Mouse (Mus musculus): ENCODE data around the gene Phka2. TPM values are rescaled to one million over a fixed set of nuclear protein-coding genes. Genes with fewer than 3 reads are reported as not detected.

Gene Phka2
- total RNA-seq, 2 experiments from 2014 or later: 24.7 to 36.3 TPM

DNA sequence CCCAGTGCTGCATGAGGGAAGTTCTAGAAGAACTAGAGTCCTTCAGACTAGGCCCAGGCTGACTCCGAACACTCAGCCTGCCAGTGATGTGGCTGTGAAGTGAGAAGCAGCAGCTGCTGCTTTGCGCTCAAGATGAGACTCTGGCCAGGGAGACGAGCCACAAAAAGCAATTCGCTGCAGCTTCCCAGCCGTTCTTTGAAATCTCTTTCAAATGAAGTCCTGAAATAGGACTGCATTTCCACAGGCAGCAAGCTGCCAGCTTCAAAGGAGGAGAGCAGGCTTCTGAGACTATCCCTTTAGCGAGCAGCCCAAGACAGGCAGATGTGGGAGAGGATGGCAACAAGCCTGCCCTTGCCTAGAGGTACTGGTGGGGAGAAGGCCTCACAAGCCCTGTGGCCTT lies 91.0 kb downstream of the Phka2 start:
- peak; percentile 42 to 62 for DNase-seq (ENCODE audit: low spot score in 2 of 2)
- intact Hi-C loops (cut with DNase I): loop anchor here (5.0 to 10.0 kb wide), 2 partner anchors 179 to 402 kb away; partner anchors contain the start of gene Cdkl5

DNA sequence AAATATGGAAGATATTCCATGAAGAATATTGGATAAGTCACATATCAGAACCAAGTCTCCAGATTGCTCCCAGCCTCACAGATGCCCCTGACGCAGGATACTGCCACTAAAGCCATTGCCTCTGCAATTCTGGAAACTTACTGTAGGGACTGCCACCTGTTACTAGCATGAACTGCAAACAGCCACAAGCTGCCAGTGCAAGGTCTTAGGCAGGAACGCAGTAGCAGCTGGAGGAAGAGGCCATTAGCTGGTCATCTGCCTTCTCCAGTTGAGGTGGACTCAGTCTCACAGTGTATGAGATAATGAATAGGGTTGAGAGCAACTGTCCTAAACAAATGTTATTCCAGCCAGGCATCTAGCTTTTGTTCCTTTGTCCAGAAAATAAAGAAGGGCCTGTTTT lies 96.1 kb downstream of the Phka2 start:
- no peak for DNase-seq (ENCODE audit: low spot score in 2 of 2)

DNA sequence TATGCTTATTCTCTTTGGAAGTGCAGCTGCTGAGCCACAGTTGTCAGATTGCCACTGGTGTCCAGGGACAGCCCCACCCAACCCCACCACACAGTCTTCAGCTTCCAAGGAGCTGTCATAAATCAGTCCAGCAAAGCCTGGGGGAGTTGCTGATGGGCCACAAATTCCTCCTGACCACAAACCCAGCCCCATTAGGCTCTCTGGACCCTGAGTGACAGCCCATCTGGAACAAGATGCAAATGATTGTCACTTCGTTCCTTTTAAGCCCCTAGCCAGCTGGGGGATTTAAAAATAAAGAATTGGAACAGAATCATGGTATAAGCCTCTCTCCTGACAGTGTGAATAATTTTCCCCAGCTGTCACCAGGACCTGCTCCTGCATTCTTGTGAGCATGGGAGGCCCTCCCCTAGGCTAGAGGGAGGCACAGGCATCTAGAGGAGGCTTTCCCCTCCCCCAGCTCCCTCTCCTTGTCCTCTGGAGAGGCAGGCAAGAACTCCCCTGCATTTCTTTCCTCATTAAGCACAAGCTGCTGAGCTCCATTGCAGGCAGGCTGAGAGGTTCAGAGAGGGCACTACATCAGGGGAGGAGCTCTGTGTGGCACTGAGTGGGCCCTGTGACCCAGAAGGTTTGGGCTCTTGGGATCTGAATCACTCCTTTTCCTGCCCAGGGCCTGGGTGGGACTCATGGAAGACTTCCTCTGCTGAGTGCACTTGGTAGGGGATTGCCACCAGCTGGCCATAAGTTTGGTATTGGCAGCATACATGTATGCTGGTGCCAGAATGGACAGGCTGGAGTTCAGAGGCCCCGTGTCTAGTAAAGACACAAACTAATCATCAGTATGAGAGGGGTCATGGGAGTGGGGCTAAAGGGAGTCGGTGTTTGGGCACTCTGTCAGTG lies 96.8 kb downstream of the Phka2 start:
- DNase-seq (ENCODE audit: low spot score in 2 of 2): peak; percentile 49 to 53
- intact Hi-C loops (cut with DNase I): loop anchor here (10.0 kb wide), 1 partner anchor 396 kb away; the partner anchor contains the start of gene Cdkl5

More for the DNA sequence above, 96.1 kb downstream of the Phka2 start:
- intact Hi-C loops (cut with DNase I): loop anchor here (10.0 kb wide), 1 partner anchor 397 kb away; the partner anchor contains the start of gene Cdkl5

DNA sequence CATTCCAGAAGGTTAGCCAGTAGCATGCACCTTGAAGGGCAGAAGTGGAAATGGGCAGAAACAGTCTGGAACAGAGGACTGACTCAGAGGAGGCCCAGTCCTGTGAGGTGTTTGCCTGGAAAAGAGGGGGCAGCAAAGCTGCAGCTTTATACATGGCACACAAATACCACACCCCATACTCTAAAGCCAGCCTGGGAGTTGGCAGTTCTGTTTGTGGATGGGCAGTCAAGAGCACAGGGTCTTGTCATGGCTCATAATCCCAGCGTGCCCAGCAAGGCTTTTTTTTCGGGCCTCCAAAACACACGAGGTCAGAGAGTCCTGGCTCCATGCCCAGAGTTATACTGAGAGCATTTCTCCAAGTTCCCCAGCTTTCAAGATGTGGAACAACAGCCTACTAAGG lies 99.1 kb downstream of the Phka2 start:
- intact Hi-C loops (cut with DNase I): no loop called here
- DNase-seq (ENCODE audit: low spot score in 2 of 2): no peak

DNA sequence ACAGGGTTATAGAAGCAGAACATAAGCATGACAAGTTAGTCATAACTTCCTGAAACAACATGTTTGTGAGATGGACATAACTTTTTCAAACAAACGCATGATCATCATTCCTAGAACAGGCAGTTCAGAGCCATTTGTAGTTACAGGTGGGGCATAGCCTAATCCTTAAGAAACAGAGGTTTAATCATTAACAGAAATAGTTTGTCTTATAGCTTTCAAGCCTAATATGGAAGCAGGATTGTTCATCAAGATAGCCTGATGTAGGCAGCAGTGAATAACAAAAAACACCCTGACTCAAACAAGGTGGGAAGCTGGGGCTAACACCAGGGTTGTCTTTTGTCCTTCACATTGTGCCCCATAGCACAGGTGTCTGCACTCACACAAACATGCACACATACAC lies 100.8 kb downstream of the Phka2 start:
- DNase-seq (ENCODE audit: low spot score in 2 of 2): no peak
- intact Hi-C loops (cut with DNase I): no loop called here

DNA sequence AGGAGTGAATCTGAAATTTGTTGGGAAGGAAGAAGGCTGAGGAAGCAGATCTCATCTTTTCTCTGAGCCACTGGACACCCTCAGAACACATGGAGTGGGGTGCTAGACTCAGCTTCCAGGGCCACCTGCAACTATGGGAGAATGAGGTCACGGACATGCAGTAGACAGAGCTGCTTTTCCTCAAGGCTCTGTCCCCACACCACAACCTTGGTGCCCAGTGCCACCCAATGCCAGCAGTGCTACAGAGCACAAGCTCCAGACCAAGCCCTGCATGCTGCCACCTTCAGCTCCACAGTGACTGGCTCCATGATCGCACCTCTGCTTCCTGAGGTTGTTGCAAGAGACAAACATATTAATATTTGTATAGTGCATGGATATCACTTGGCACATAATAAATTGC lies 101.3 kb downstream of the Phka2 start:
- DNase-seq (ENCODE audit: low spot score in 2 of 2): no peak
- intact Hi-C loops (cut with DNase I): no loop called here

DNA sequence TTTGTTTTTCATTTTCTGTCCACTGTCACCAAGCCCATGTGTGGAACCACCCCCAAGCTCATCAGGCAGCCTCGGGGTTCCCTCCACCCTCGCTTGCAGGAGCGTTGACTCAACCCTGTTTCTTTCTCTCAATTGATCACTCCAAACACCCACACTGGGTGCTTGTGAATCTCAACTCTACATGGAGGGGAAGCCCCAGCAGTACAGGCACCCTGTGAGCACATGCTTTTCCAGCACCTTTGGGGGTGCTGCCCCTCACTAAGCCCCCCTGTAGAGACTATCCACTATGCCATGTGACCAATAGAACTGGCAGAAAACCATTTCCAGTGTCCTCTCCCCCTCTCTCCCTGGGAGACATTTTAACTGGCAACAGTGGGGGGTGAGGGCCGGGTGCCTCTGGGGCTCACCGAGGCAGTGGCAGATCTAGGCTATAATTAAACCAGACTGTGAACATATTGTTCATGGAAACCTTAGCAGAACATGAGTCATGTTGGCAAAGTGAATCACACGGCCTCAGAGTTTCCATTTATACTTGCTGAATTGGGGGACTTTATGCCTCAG lies 102.1 kb downstream of the Phka2 start:
- intact Hi-C loops (cut with DNase I): no loop called here
- peak in 1 of 2 experiments; percentile 48 for DNase-seq (ENCODE audit: low spot score in 2 of 2)

DNA sequence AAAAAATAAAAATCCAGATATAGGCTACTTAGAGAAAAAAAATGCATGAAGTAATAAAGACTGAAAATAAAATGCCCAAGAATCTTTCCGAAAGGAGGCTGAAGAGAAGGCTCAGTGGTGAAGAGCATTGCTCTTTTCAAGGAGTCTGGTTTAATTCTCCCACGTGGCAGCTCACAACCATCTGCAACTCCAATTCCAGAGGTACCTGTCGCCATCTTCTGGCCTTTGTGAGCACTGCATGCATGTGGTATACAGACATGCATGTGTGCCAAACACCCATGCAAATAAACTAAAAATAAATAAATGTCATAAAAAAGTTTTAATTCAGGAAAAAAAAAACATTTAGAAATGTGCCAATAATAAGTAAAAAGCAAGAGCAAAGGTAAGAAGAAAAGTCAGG lies 107.9 kb downstream of the Phka2 start:
- intact Hi-C loops (cut with DNase I): no loop called here
- no peak for DNase-seq (ENCODE audit: low spot score in 2 of 2)

DNA sequence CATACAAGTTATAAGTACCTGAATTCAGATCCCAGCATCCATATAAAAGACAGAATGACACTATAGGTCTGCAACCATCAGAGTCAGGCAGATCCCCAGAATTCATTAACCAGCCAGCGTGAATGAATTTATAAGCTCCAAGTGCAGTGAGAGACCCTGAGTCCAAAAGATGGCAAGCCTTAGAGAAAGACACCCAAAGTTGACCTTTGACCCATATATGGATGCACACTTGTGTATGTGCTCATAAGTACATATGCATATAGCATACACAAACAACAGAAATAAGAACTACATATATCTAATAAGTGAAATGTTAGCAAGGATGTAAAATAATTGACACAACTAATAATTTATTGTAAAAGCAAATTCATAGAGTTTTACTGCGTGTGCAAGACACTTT lies 108.5 kb downstream of the Phka2 start:
- no peak for DNase-seq (ENCODE audit: low spot score in 2 of 2)
- intact Hi-C loops (cut with DNase I): no loop called here

DNA sequence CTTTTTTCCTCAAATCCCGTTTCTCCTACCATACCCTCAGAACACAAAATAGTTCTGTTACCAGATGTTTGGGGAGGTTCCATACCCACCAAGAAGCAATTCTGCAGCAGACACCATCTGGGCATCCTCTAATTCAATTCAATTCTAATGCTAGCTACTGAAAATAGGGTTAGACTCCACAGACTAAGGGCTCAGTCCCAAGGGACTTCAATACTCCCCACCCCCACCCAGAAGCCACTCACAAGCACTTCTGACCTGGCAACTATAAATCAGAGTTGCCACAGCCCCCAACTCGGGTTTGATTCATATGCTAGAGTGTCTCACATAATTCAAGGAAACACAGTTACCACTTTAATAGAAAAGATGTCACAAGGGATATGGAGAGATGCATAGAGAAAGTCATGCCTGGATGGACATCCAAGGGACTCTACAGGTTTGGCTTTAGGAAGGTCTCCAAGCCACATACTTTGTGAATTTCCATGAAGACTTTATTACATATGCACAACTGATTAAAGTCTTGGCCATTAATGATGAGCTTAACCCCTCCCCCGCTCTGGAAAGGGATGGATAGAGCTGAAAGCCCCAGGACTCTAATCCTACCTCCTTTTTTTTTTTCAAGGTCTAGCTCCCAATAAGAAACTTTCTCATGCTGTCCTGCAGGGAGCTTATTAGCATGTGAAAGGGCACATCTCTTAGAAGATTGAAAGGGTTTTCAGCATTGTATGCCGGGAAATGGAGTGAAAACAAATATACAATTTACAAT lies 109.1 kb downstream of the Phka2 start:
- intact Hi-C loops (cut with DNase I): no loop called here
- no peak for DNase-seq (ENCODE audit: low spot score in 2 of 2)

Other genes with a start within 250 kb of the Phka2 start
- 1 to 10 TPM; 1.5 to 1.7 TPM for gene Adgrg2, start 111.5 kb upstream of the Phka2 start, total RNA-seq (2021)
- 1 to 10 TPM; 4.7 to 6.5 TPM for gene Ppef1, start 233.6 kb downstream of the Phka2 start, total RNA-seq (2021)